Mouse (Mus musculus) lung, postnatal 10 days (tissue): ENCODE measurements at regions not wholly inside any gene's neighbourhood (a gene's known extent, or its start where the extent isn't known, plus 50 kb on each side); places are given as distances from the start of the nearest gene placed in this dataset.
"Not testable (repeated sequence)": the region's sequence is repeated elsewhere in the genome, so short reads cannot be mapped to it uniquely, and the experiment has no call there.

Experiments
- DNase-seq: peaks from one replicate; pipeline ENCODE4 v3.0.0; 2021

GRCm38 (mm10) chr1:43305349-43306278, 108.8 kb upstream of the Fhl2 start:
- DNase-seq = no peak

- DNase-seq = peak; percentile 70
These were observed 114.2 kb upstream of the Fhl2 start for GRCm38 (mm10) chr1:43310711-43311695.

- DNase-seq = not testable (repeated sequence)
These were observed 119.5 kb upstream of the Fhl2 start for GRCm38 (mm10) chr1:43316331-43316730.

- DNase-seq = no peak
These were observed 120.5 kb upstream of the Fhl2 start for GRCm38 (mm10) chr1:43317076-43317871.

GRCm38 (mm10) chr1:43333488-43333887, 110.9 kb upstream of the Nck2 start:
- not testable (repeated sequence) for DNase-seq

- peak; percentile 93 for DNase-seq
These were observed 107.1 kb upstream of the Nck2 start for GRCm38 (mm10) chr1:43337168-43337784.

GRCm38 (mm10) chr1:43338096-43338915, 106.1 kb upstream of the Nck2 start:
- DNase-seq = peak; percentile 32

GRCm38 (mm10) chr1:43342848-43343247, 101.5 kb upstream of the Nck2 start:
- no peak for DNase-seq

GRCm38 (mm10) chr1:43343410-43343809, 101.0 kb upstream of the Nck2 start:
- no peak for DNase-seq

GRCm38 (mm10) chr1:43344001-43344400, 100.4 kb upstream of the Nck2 start:
- no peak for DNase-seq

GRCm38 (mm10) chr1:43347152-43347551, 97.2 kb upstream of the Nck2 start:
- no peak for DNase-seq

- no peak for DNase-seq
These were observed 94.4 kb upstream of the Nck2 start for GRCm38 (mm10) chr1:43349966-43350365.

- DNase-seq = peak; percentile 82
These were observed 86.2 kb upstream of the Nck2 start for GRCm38 (mm10) chr1:43358191-43358590.

GRCm38 (mm10) chr1:43359662-43360061, 84.7 kb upstream of the Nck2 start:
- no peak for DNase-seq

- DNase-seq = peak; percentile 67
These were observed 84.1 kb upstream of the Nck2 start for GRCm38 (mm10) chr1:43360291-43360690.

GRCm38 (mm10) chr1:43360741-43361140, 83.6 kb upstream of the Nck2 start:
- peak; percentile 60 for DNase-seq

GRCm38 (mm10) chr1:43361455-43361863, 82.9 kb upstream of the Nck2 start:
- peak; percentile 42 for DNase-seq

GRCm38 (mm10) chr1:43362136-43362535, 82.2 kb upstream of the Nck2 start:
- DNase-seq = peak; percentile 9

GRCm38 (mm10) chr1:43363178-43363577, 81.2 kb upstream of the Nck2 start:
- peak; percentile 54 for DNase-seq

GRCm38 (mm10) chr1:43366433-43366832, 77.9 kb upstream of the Nck2 start:
- no peak for DNase-seq
